Mouse (Mus musculus): Measurements from ENCODE around the gene Utrn.

Gene Utrn

GRCm38 (mm10) chr10:12731459-12731858 is 137.7 kb downstream of the Utrn start:
- no peak for DNase-seq (ENCODE audit: low spot score)

- no peak for DNase-seq (ENCODE audit: low spot score)
Observed at GRCm38 (mm10) chr10:12729635-12730034, 139.5 kb downstream of the Utrn start.

- no peak for DNase-seq (ENCODE audit: low spot score)
Observed at GRCm38 (mm10) chr10:12729033-12729432, 140.1 kb downstream of the Utrn start.

GRCm38 (mm10) chr10:12727881-12728280 is 141.3 kb downstream of the Utrn start:
- DNase-seq (ENCODE audit: low spot score) = no peak

GRCm38 (mm10) chr10:12726041-12726608 is 143.0 kb downstream of the Utrn start:
- DNase-seq (ENCODE audit: low spot score) = peak; percentile 40

- DNase-seq (ENCODE audit: low spot score) = peak; percentile 58
Observed at GRCm38 (mm10) chr10:12724247-12725001, 144.7 kb downstream of the Utrn start.

GRCm38 (mm10) chr10:12723269-12723668 is 145.9 kb downstream of the Utrn start:
- no peak for DNase-seq (ENCODE audit: low spot score)

GRCm38 (mm10) chr10:12722111-12722510 is 147.1 kb downstream of the Utrn start:
- DNase-seq (ENCODE audit: low spot score) = no peak

- no peak for DNase-seq (ENCODE audit: low spot score)
Observed at GRCm38 (mm10) chr10:12718386-12718785, 150.8 kb downstream of the Utrn start.

GRCm38 (mm10) chr10:12717381-12717780 is 151.8 kb downstream of the Utrn start:
- DNase-seq (ENCODE audit: low spot score) = no peak

- no peak for DNase-seq (ENCODE audit: low spot score)
Observed at GRCm38 (mm10) chr10:12716657-12717327, 152.4 kb downstream of the Utrn start.

GRCm38 (mm10) chr10:12713236-12713855 is 155.8 kb downstream of the Utrn start:
- no peak for DNase-seq (ENCODE audit: low spot score)

GRCm38 (mm10) chr10:12711332-12711831 is 157.8 kb downstream of the Utrn start:
- DNase-seq (ENCODE audit: low spot score) = no peak

GRCm38 (mm10) chr10:12706516-12706915 is 162.6 kb downstream of the Utrn start:
- no peak for DNase-seq (ENCODE audit: low spot score)

- DNase-seq (ENCODE audit: low spot score) = no peak
Observed at GRCm38 (mm10) chr10:12705990-12706389, 163.2 kb downstream of the Utrn start.

GRCm38 (mm10) chr10:12704290-12704689 is 164.9 kb downstream of the Utrn start:
- DNase-seq (ENCODE audit: low spot score) = no peak

GRCm38 (mm10) chr10:12703526-12703925 is 165.6 kb downstream of the Utrn start:
- no peak for DNase-seq (ENCODE audit: low spot score)

GRCm38 (mm10) chr10:12702140-12702539 is 167.0 kb downstream of the Utrn start:
- peak; percentile 39 for DNase-seq (ENCODE audit: low spot score)

- DNase-seq (ENCODE audit: low spot score) = peak; percentile 32
Observed at GRCm38 (mm10) chr10:12701694-12702093, 167.5 kb downstream of the Utrn start.

- DNase-seq (ENCODE audit: low spot score) = no peak
Observed at GRCm38 (mm10) chr10:12700576-12700975, 168.6 kb downstream of the Utrn start.

GRCm38 (mm10) chr10:12697902-12698301 is 171.3 kb downstream of the Utrn start:
- no peak for DNase-seq (ENCODE audit: low spot score)

- DNase-seq (ENCODE audit: low spot score) = no peak
Observed at GRCm38 (mm10) chr10:12696704-12697103, 172.5 kb downstream of the Utrn start.

GRCm38 (mm10) chr10:12694774-12695173 is 174.4 kb downstream of the Utrn start:
- DNase-seq (ENCODE audit: low spot score) = no peak

Data from MN1 (cell line).